Comparison of ENCODE assay signal across 8 mouse cellular contexts in the genomic region with DNA sequence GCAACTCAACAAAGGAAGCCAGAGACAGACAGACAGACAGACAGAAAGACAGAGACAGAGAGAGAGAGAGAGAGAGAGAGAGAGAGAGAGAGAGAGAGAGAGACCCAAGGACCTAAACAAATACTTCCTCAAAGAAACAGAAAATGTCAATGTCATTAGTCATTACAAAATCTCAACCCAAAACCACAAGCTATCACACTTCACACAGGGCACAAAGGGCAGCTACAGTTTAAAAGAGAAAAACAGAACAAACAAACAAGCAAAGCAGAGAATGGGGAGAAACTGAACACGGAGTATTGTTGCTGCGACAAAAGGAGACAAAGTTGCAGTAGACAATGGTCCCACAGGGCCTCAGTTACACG. TPM values are rescaled to one million over a fixed set of nuclear protein-coding genes. Genes with fewer than 3 reads are reported as not detected.
DNase-seq lines count a peak whose midpoint lies in the region; ATAC-seq and TF ChIP-seq lines count a peak whose summit lies in the region.

No protein-coding gene starts in this region.

- no peak overlapping the region for H3K4me2 ChIP-seq in forebrain, embryonic 16.5 days (ENCODE audit: low read length)

- ATAC-seq in cerebellum, adult (ENCODE audit: insufficient number of reproducible peaks, low FRiP score, low TSS enrichment) = no peak
- ATAC-seq in forebrain, embryonic 16.5 days = no peak
- peak; percentile 38; the same call in 1 of the 2 replicates for ATAC-seq in megakaryocyte-erythroid progenitor cell, adult 5-6 weeks (replicated peaks; ENCODE audit: low FRiP score, low TSS enrichment, poor library complexity, severe bottlenecking)

- H3K9ac ChIP-seq in forebrain, embryonic 16.5 days (replicated peaks; ENCODE audit: low read depth, low read length) = no peak overlapping the region

- H3K36me3 ChIP-seq in forebrain, embryonic 16.5 days (ENCODE audit: control insufficient read depth, insufficient read depth) = no peaks in the 10 kb centered on the region

- H3K4me1 ChIP-seq in cerebellum, adult 2 months (ENCODE audit: control insufficient read depth, insufficient read depth, low read length) = peaks cover 79% of the 10 kb centered on the region
- peaks cover 40% of the 10 kb centered on the region for H3K4me1 ChIP-seq in forebrain, embryonic 16.5 days (replicated peaks; ENCODE audit: control insufficient read depth, insufficient read depth, low read length)

- DNase-seq in cerebellum, adult 2 months = no peak
- peak; percentile 87 for DNase-seq in 3T3-L1 (ENCODE audit: low read depth, low spot score)
- no peak for DNase-seq in gastrocnemius, postnatal 36 days
- DNase-seq in kidney, postnatal 14 days = no peak
- no peak for DNase-seq in gastrocnemius, postnatal 4 days (ENCODE audit: low spot score in 2 of 2)

- intact Hi-C loops in gastrocnemius, postnatal 36 days (cut with DNase I) = no loop called here

- TF ChIP-seq POLR2A in cerebellum, adult 2 months (IDR thresholded peaks at IDR 0.05; ENCODE audit: borderline replicate concordance, insufficient read depth, low read length) = no peak

- H3K9me3 ChIP-seq in forebrain, embryonic 16.5 days (ENCODE audit: control insufficient read depth, low read length) = no peaks in the 10 kb centered on the region

- no peaks in the 10 kb centered on the region for H3K27me3 ChIP-seq in cerebellum, adult 2 months (ENCODE audit: control insufficient read depth, insufficient read depth, low read length)
- H3K27me3 ChIP-seq in forebrain, embryonic 16.5 days (replicated peaks; ENCODE audit: control insufficient read depth, insufficient read depth, low read length) = no peaks in the 10 kb centered on the region

- TF ChIP-seq CTCF in cerebellum, adult 2 months (IDR thresholded peaks at IDR 0.05; ENCODE audit: borderline replicate concordance, insufficient read depth, low read depth, low read length) = no peak

- peak overlapping the region; percentile 80 for H3K27ac ChIP-seq in cerebellum, adult 2 months (ENCODE audit: insufficient read depth, low read length)
- H3K27ac ChIP-seq in forebrain, embryonic 16.5 days (ENCODE audit: low read length) = peak overlapping the region; percentile 87

- H3K4me3 ChIP-seq in cerebellum, adult 2 months (replicated peaks; ENCODE audit: insufficient read depth, low read depth, low read length) = no peak overlapping the region
- H3K4me3 ChIP-seq in forebrain, embryonic 16.5 days (replicated peaks; ENCODE audit: low read length) = no peak overlapping the region

- 27% methylated on average over 3 of the region's 3 CpGs for whole genome bisulfite sequencing in cerebellum, adult 2 months
- 26% methylated on average over 3 of the region's 3 CpGs for WGBS in forebrain, embryonic 16.5 days

RNA-seq across cellular contexts. Expression of gene Rasa3, which starts 28.3 kb away (rescaled TPM):
- 94.9 and 107 TPM in 2 replicates for polyA plus RNA-seq in cerebellum, adult 2 months (2012; rRNA removed)
- polyA plus RNA-seq in forebrain, embryonic 16.5 days (2015; fragmentation: Nextera tagmentation; extraction: Ambion mirVana) = 26.8 and 27.1 TPM in 2 replicates
- total RNA-seq in megakaryocyte-erythroid progenitor cell, adult 5-6 weeks (2014; fragmentation: Nextera tagmentation) = 34.4 and 36.2 TPM in 2 replicates
- total RNA-seq in megakaryocyte-erythroid progenitor cell, adult 5-6 weeks (2017) = 25.9 and 43.0 TPM in 2 replicates
- 10 to 100 TPM in 1 of 2 experiments, 1 to 10 TPM in 1; 7.5 to 11.8 TPM for total RNA-seq in gastrocnemius, postnatal 36 days (2021)
- 10 to 100 TPM; 41.5 to 43.1 TPM for total RNA-seq in gastrocnemius, postnatal 4 days (2021)

RNA-seq across cellular contexts. Expression of gene Cfap97d2, which starts 56.6 kb away (rescaled TPM):
- polyA plus RNA-seq in cerebellum, adult 2 months (2012; rRNA removed) = 1.7 and 3.0 TPM in 2 replicates
- 0.81 and 1.3 TPM in 2 replicates for polyA plus RNA-seq in forebrain, embryonic 16.5 days (2015; fragmentation: Nextera tagmentation; extraction: Ambion mirVana)
- total RNA-seq in megakaryocyte-erythroid progenitor cell, adult 5-6 weeks (2014; fragmentation: Nextera tagmentation) = not detected in 2 replicates
- total RNA-seq in megakaryocyte-erythroid progenitor cell, adult 5-6 weeks (2017) = not detected in 2 replicates
- total RNA-seq in gastrocnemius, postnatal 36 days (2021) = not detected
- not detected for total RNA-seq in gastrocnemius, postnatal 4 days (2021)
